Mouse (Mus musculus): ENCODE measurements at regions not wholly inside any gene's neighbourhood (a gene's known extent, or its start where the extent isn't known, plus 50 kb on each side); places are given as distances from the start of the nearest gene placed in this dataset.

DNA sequence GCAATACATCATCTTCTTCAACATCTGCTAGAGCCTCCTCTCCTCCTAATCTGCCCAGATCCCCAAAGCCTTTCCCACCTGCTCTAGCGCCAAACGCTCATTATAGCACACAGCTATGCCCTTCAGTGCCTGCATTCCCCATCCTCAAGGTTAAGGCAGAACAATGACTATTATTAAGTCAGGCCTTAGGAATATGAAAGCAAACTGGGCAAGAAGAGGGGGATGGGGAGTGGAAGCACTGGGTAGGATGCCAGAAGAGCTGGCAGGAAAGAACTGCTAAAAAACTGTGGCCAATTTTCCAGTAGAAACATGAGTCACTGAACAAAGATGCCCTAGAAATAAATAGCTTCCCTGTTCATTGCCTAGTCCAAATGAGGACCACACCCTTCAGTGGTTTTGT, 611.1 kb upstream of the Mef2c start:
- TF ChIP-seq CTCF (IDR thresholded peaks at IDR 0.05; ENCODE audit: low read depth, low read length) (no peak), POLR2A (IDR thresholded peaks at IDR 0.05; ENCODE audit: borderline replicate concordance, low read depth, low read length) (no peak)
